Mouse (Mus musculus) forebrain, embryonic 10.5 days (tissue): ENCODE measurements around the gene Arhgap42. TPM values are rescaled to one million over a fixed set of nuclear protein-coding genes. Genes with fewer than 3 reads are reported as not detected.

Experiments used
- DNase-seq: peaks from one replicate; pipeline ENCODE4 v3.0.0-alpha.2; 2017; ENCODE audit warnings: low spot score; ENCODE audit errors: extremely low spot score
- H3K27ac ChIP-seq: fragments of 300-500 bp; sonication (generic); 2 replicates; pipeline ENCODE4 v1.5.1; 2016; ENCODE audit warnings: mild to moderate bottlenecking
- H3K27me3 ChIP-seq: fragments of 300-500 bp; sonication (generic); 2 replicates; pipeline ENCODE4 v1.6.1; 2016; ENCODE audit warnings: mild to moderate bottlenecking; ENCODE audit not compliant: poor library complexity, severe bottlenecking
- H3K36me3 ChIP-seq: fragments of 300-500 bp; sonication (generic); replicated peaks from 2 replicates; pipeline ENCODE4 v1.6.1; 2016; ENCODE audit warnings: mild to moderate bottlenecking, moderate library complexity
- H3K4me1 ChIP-seq: fragments of 300-500 bp; sonication (generic); 2 replicates; pipeline ENCODE4 v1.6.1; 2016
- H3K4me3 ChIP-seq: fragments of 300-500 bp; sonication (generic); 2 replicates; pipeline ENCODE4 v1.5.1; 2016; ENCODE audit warnings: mild to moderate bottlenecking, moderate library complexity
- H3K9me3 ChIP-seq: fragments of 300-500 bp; sonication (generic); 2 replicates; pipeline ENCODE4 v1.6.1; 2016; ENCODE audit warnings: mild to moderate bottlenecking, moderate library complexity
- WGBS: fragments of 180-500 bp; shearing (Covaris S2); methylation state at CpG from one replicate; pipeline ENCODE4 v1.1.7; 2016; 5-methylcytosine and 5-hydroxymethylcytosine counted together
- polyA plus RNA-seq: library from polyadenylated mRNA; unstranded; fragments of >200 nt; fragmentation: Nextera tagmentation; extraction: Ambion mirVana; gene quantifications from 2 replicates; pipeline ENCODE4 v1.2.1, GENCODE M21; 2016

Gene Arhgap42
- polyA plus RNA-seq, 1 experiment from 2014 or later, result 19.1 TPM

DNA sequence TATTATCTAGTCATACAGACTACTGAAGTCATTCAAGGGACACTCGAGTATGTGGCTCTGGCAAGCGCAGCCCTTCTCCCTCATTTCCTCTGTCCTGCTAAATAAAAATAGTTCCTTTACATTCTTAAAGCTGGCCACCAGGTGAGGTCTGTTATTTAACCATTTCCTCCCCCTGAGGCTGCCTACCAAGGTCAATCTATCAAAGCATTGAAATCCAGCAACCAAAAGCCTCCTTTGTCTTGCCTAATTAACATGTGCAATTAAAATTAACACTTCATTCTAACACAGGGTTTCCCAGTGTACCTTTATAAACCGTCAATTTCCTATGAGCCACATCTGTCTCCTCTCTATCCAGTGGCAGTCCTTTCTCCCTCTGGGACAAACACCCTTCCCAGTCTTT is 78.2 kb downstream of the Arhgap42 start:
- Histone ChIP-seq H3K4me3 (no peak overlapping the region), H3K4me1 (peaks cover 14% of the 10 kb centered on the region; the same call in 1 of the 2 replicates), H3K9me3 (no peaks in the 10 kb centered on the region), H3K27ac (no peak overlapping the region), H3K36me3 (no peaks in the 10 kb centered on the region), H3K27me3 (no peaks in the 10 kb centered on the region)
- no peak for DNase-seq
- WGBS, result 46% methylated on average over 3 of the region's 3 CpGs

DNA sequence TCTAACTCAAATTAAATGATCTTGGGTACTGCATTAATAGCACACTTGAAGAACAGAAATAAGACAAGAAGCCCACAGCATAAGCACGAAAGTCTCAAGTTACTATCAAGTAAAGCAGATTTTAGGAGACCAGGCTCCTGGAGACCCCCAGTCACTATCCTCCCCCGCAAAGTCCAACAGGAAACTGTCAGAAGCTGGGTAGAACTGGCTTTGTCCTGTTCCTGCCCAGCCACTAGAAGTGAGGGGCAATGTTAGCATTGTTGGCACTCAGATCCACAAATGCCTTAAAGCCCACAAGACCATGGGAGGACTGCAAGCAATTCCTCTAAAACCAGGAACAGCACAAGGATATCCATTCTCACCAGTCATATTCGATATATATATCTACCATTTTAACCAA is 80.7 kb downstream of the Arhgap42 start:
- H3K27me3 ChIP-seq, result no peaks in the 10 kb centered on the region
- H3K36me3 ChIP-seq, result no peaks in the 10 kb centered on the region
- no peaks in the 10 kb centered on the region for H3K9me3 ChIP-seq
- WGBS, result 87% methylated on average over 3 of the region's 3 CpGs
- no peak for DNase-seq
- no peak overlapping the region for H3K27ac ChIP-seq
- H3K4me3 ChIP-seq, result no peak overlapping the region
- H3K4me1 ChIP-seq, result peaks cover 14% of the 10 kb centered on the region; the same call in 1 of the 2 replicates

DNA sequence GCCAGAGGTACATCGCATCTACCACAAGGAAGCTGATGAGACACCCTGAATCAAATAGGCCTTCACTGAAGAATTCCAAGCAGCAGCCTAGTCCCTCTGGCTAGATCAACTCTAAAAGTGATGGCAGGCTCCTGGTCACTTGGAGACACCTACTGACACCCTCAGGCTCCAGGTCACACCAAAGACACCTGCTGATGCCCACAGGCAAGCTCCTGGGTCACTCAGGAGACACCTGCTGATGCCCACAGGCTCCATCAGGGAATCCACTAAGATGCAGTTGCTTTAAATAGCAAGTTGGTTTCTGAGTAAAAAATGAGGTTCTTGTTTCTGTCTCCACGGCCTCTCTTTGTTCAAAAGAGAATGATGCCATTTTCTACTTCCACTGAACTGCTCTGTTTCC is 81.5 kb downstream of the Arhgap42 start:
- no peak for DNase-seq
- H3K36me3 ChIP-seq, result no peaks in the 10 kb centered on the region
- no peak overlapping the region for H3K4me3 ChIP-seq
- H3K27me3 ChIP-seq, result no peaks in the 10 kb centered on the region
- 84% methylated on average over 2 of the region's 2 CpGs for WGBS
- H3K9me3 ChIP-seq, result no peaks in the 10 kb centered on the region
- H3K27ac ChIP-seq, result no peak overlapping the region
- H3K4me1 ChIP-seq, result peaks cover 14% of the 10 kb centered on the region; the same call in 1 of the 2 replicates

DNA sequence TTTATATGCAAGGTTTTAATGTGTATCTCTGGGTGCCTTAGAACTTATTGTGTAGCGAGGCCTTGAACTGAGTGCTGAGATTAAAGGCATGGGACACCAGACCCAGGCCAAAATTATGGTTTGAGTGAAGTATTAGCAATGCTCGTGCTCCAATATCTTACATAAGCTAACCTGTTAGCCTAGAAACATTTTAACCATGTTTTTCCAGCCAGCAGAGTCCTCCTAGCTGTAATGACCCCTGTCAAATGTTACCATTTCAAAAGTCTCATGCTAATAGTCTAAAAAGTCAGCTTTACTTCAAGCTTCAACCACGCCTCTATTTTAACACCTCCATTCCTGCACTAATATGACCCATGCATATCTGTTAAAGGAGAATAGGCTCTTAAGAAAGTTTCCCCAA is 84.3 kb downstream of the Arhgap42 start:
- Histone ChIP-seq H3K27me3 (no peaks in the 10 kb centered on the region), H3K4me3 (no peak overlapping the region), H3K36me3 (no peaks in the 10 kb centered on the region), H3K27ac (no peak overlapping the region), H3K9me3 (no peaks in the 10 kb centered on the region), H3K4me1 (peaks cover 3% of the 10 kb centered on the region; the same call in 1 of the 2 replicates)
- 85% methylated on average over 3 of the region's 3 CpGs for WGBS
- no peak for DNase-seq

DNA sequence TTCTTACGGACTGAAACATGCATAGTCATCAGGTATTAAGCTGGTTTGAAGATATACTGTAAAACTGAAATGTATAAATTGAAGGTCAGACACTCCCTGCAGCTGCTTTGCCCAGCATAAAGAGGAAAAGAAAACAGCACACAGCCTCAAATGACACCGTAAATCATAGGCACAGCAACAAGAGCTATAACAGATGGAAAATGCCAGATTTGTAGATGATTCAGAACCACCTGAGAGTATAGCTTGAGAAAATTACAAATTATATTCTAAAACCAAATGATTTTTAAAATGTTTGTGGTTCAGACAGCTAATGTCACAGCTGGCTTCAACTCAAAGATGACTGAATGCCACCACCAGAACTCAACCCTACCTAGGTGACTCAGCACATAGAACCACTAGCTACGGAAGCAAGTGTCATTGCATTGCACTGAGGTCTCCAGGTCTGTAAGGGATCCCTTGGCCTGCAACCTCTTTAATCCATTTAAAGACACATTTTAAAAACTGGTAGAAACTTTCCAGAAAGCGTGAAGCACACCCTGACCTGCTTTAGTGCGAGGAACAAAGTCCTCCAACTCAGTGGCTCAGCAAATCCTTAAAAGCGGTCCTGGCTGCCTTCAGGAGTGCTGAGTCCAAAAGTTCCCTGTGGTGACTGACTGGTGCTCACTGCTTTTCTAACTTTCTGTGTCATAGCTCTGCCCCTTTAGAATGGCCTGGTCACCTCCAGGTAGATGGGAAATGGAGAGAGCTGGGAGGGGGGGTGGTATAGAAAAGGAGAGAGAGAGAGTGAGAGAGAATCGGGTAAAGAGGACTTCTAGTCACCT is 94.4 kb downstream of the Arhgap42 start:
- no peak overlapping the region for H3K27ac ChIP-seq
- H3K4me3 ChIP-seq, result no peak overlapping the region
- 92% methylated on average over 7 of the region's 7 CpGs for WGBS
- peaks cover 14% of the 10 kb centered on the region for H3K4me1 ChIP-seq
- H3K9me3 ChIP-seq, result no peaks in the 10 kb centered on the region
- no peak for DNase-seq
- H3K36me3 ChIP-seq, result no peaks in the 10 kb centered on the region
- no peaks in the 10 kb centered on the region for H3K27me3 ChIP-seq

DNA sequence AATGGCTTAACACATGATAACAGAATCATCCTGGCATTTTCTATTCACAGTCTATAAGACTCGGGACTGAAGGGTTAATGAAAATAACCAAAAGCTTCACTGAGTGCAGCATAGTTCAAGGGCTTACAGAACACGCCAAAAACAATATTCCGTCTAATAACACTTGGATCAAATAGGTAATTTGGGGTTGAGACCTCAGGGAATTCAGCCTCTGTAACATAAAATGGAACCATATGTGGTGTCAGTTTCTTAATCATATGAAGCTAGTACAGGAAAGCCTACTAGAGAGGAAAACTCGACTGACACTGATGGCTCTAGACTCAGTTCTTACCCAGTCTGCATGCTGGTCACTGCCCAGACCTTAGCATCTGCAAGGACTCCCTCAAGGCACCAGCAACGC is 95.8 kb downstream of the Arhgap42 start:
- Histone ChIP-seq H3K4me1 (peaks cover 14% of the 10 kb centered on the region), H3K36me3 (no peaks in the 10 kb centered on the region), H3K27me3 (no peaks in the 10 kb centered on the region), H3K4me3 (no peak overlapping the region), H3K27ac (no peak overlapping the region), H3K9me3 (no peaks in the 10 kb centered on the region)
- WGBS, result 62% methylated on average over 5 of the region's 5 CpGs
- DNase-seq, result no peak

DNA sequence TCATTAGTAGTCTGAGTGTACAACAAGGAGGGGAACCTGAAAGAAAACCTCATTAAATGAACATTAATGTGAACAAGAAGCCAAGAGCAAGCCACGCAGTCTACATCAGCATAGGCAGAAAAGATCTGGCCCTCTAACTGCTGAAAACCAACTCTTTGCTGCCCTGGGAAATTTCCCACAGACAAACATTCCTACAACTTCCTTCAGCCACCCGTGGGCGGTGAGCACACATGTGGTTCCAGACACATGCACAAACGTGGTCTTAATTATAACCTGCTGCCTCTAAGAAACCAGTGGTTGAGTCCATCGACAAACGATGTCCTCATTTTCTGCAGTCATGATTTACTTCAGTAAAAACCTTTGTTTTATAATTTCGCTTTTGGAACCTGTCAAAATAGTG is 96.3 kb downstream of the Arhgap42 start:
- Histone ChIP-seq H3K9me3 (no peaks in the 10 kb centered on the region), H3K36me3 (no peaks in the 10 kb centered on the region), H3K4me3 (no peak overlapping the region), H3K27me3 (no peaks in the 10 kb centered on the region), H3K4me1 (peaks cover 14% of the 10 kb centered on the region), H3K27ac (no peak overlapping the region)
- WGBS, result 70% methylated on average over 7 of the region's 7 CpGs
- no peak for DNase-seq

DNA sequence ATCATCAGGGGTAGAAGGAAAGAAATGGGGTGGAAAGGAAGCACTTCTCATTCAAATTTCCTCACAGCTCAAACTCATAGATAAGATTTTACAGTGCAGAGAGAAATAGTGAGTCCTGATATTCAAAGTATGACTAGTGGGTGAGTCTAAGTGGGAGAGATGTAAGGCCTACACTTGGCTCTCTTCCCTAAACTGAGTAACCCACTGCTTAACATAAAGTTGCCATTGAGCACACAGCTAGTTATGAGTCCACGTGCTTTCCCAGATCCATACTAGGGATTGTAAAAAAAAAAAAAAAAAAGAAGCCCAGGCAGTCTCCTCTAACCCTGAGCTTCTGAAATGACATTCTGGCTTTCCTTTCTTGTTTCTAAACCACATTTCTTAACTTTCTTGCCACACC is 96.8 kb downstream of the Arhgap42 start:
- Histone ChIP-seq H3K36me3 (no peaks in the 10 kb centered on the region), H3K27me3 (no peaks in the 10 kb centered on the region), H3K4me3 (no peak overlapping the region), H3K9me3 (no peaks in the 10 kb centered on the region), H3K4me1 (peaks cover 14% of the 10 kb centered on the region), H3K27ac (no peak overlapping the region)
- DNase-seq, result no peak
- 100% methylated on average over 1 of the region's 1 CpGs for WGBS

DNA sequence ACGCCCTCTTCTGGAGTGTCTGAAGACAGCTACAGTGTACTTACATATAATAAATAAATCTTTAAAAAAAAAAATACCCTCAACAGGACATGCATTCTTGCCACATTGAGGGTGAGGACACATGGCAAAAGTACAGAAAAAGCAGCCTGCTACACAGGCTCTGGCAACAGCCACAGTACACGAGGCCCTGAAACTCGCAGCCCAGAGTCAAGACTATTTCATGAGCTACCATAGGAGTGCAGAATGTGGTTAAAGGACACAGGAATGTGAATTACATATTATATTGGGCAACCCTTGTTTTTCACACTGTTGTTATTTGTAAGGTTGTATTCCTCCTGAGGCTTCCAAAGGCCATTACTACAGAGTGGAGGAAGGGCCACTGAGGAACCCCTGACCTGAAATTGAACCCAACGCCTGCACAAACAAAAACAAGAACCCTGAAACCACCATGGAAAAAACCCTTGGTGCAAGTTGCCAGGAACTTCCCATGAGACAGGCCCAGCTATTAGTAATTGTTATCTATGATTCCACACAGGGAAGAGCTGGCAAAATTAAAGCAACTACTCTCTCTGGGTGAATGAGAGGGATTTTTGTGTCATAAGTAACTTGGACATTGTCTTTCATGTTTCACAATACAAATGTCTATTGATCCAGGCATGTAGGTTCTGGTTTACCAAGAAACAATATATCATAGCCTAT is 109.8 kb downstream of the Arhgap42 start:
- no peak overlapping the region for H3K4me3 ChIP-seq
- DNase-seq, result no peak
- WGBS, result 90% methylated on average over 4 of the region's 4 CpGs

DNA sequence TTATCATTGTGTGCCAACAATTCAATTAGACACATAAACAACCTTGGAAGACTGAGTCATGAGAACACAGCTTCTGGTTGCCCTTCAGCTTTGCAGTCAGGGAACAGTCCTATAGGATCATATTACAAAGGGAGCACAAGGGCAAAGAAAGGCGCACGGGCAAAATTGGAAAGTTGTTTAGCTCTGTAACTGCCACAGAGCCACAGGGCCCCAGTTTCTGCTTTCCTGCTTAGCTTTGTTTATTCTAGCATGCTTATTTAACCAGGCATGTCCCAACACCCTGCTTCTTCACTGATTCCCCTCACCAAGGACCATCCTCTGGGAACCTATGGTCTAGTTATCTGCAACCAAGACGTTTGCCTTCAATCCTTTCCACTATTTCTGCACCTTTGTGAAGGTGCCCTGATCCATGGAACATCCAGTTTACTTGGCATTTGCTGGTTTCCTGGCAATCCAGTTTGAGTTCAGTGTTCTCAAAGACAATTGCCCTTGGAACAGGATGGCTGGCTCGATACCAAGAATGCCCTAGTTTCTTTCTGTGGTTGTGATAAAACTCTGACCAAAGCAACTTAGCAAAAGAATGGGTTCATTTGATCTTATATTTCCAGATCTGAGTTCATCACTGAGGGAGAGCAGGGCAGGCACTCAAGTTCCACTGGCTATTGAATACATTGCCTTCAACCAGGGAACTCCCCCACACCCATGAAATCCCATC is 111.7 kb downstream of the Arhgap42 start:
- DNase-seq, result no peak
- H3K4me1 ChIP-seq, result peaks cover 13% of the 10 kb centered on the region
- no peak overlapping the region for H3K4me3 ChIP-seq
- no peak overlapping the region for H3K27ac ChIP-seq
- H3K27me3 ChIP-seq, result no peaks in the 10 kb centered on the region
- no peaks in the 10 kb centered on the region for H3K9me3 ChIP-seq
- 48% methylated on average over 4 of the region's 4 CpGs for WGBS
- no peaks in the 10 kb centered on the region for H3K36me3 ChIP-seq

More for the DNA sequence above, 109.8 kb downstream of the Arhgap42 start:
- Histone ChIP-seq H3K4me1 (peaks cover 13% of the 10 kb centered on the region), H3K27ac (no peak overlapping the region), H3K27me3 (no peaks in the 10 kb centered on the region), H3K9me3 (no peaks in the 10 kb centered on the region; the same call in 1 of the 2 replicates), H3K36me3 (no peaks in the 10 kb centered on the region)

DNA sequence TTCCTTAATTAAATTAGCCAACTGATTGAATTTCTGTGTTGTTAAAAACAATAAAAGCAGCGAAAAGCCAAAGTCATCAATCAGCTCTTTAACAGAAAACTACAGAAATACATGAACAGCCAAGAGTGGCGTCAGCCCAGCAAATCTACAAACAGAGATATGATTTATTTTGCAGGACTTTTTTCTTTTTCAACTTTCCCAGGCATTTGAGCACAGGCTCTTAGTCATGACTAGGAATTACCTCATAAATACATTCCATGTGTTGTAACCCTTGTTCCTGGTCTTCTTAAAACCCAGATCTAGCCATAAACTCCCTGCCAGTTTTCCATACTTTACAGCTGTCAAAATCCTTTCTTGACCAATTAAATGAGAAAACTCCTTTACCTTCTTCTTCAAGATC is 114.7 kb downstream of the Arhgap42 start:
- H3K27ac ChIP-seq, result no peak overlapping the region
- peaks cover 13% of the 10 kb centered on the region for H3K4me1 ChIP-seq
- no peak for DNase-seq
- H3K9me3 ChIP-seq, result no peaks in the 10 kb centered on the region
- H3K36me3 ChIP-seq, result no peaks in the 10 kb centered on the region
- WGBS, result 87% methylated on average over 2 of the region's 2 CpGs
- H3K4me3 ChIP-seq, result no peak overlapping the region
- H3K27me3 ChIP-seq, result no peaks in the 10 kb centered on the region

DNA sequence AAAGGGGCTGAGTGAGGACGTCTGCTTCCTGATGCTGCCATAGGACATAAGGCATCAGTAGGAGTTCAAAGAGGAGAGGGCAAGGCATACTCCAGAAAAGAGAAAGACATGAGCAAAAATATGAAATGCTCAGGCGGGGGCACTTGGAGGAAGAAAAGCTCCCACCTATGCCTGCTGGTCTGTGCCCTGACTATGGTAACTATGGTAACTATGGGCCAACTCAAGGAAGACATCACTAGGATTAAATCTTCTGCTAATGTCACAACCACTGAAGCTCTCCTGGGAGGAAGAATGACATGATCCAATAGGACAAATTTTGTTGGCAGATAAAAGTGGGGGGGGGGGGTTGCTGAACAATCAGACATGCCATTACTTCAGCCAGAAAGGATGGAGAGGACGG is 124.6 kb downstream of the Arhgap42 start:
- Histone ChIP-seq H3K27me3 (no peaks in the 10 kb centered on the region), H3K36me3 (no peaks in the 10 kb centered on the region), H3K27ac (no peak overlapping the region), H3K4me1 (no peaks in the 10 kb centered on the region), H3K9me3 (no peaks in the 10 kb centered on the region), H3K4me3 (no peak overlapping the region)
- WGBS, result 84% methylated on average over 3 of the region's 3 CpGs
- no peak for DNase-seq

DNA sequence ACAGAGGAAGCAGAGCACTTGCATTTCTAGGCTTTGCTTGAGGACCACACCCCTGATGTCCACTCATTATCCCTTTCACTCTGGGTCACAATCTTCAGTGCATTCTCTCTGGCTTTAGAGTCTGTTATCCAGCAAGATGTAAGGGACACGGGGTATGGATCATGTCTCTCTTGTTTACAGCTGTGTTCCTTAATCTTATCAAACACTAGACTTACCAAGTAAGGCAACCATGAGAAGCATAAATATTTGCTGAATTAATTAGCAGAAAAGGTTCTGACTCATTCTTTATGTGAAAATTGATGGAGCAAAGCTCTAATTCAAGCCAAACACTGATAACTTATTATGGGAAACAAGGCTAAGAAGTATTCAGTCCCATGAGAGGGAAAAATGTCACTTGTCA is 125.1 kb downstream of the Arhgap42 start:
- H3K36me3 ChIP-seq, result no peaks in the 10 kb centered on the region
- H3K27ac ChIP-seq, result no peak overlapping the region
- no peaks in the 10 kb centered on the region for H3K4me1 ChIP-seq
- 89% methylated on average over 1 of the region's 1 CpGs for WGBS
- no peak overlapping the region for H3K4me3 ChIP-seq
- DNase-seq, result no peak
- no peaks in the 10 kb centered on the region for H3K9me3 ChIP-seq
- H3K27me3 ChIP-seq, result no peaks in the 10 kb centered on the region
